Mouse (Mus musculus): ENCODE measurements around the gene Chd9. TPM values are rescaled to one million over a fixed set of nuclear protein-coding genes. Genes with fewer than 3 reads are reported as not detected.

Gene Chd9
- polyA plus RNA-seq (2015; fragmentation: Nextera tagmentation; extraction: Ambion mirVana): 93.7 and 97.7 TPM in 2 replicates

- Histone ChIP-seq H3K9me3 (ENCODE audit: control insufficient read depth, low read length) (no peaks in the 10 kb centered on the region), H3K27me3 (replicated peaks; ENCODE audit: control insufficient read depth, insufficient read depth, low read length) (no peaks in the 10 kb centered on the region), H3K36me3 (ENCODE audit: control insufficient read depth, insufficient read depth) (no peaks in the 10 kb centered on the region), H3K9ac (replicated peaks; ENCODE audit: low read depth, low read length) (peak within 1 kb of the TSS; percentile 66), H3K4me3 (replicated peaks; ENCODE audit: low read length) (peak within 1 kb of the TSS; percentile 53), H3K4me2 (ENCODE audit: low read length) (peak within 1 kb of the TSS; percentile 78), H3K4me1 (replicated peaks; ENCODE audit: control insufficient read depth, insufficient read depth, low read length) (peaks cover 17% of the 10 kb centered on the region), H3K27ac (ENCODE audit: low read length) (peak within 1 kb of the TSS; percentile 70)
- WGBS: under 1% methylated on average over 37 of the region's 39 CpGs
- ATAC-seq: peak; percentile 97
These were observed at the start of gene Chd9 for GRCm38 (mm10) chr8:90828181-90828986. Gene Chd9, plus strand, starts transcription at chr8:90828352.

- Histone ChIP-seq H3K27me3 (replicated peaks; ENCODE audit: control insufficient read depth, insufficient read depth, low read length) (0 out of 2 replicates have a peak, but pooled peaks cover 2% of the 10 kb centered on the region), H3K27ac (ENCODE audit: low read length) (no peak overlapping the region), H3K4me2 (ENCODE audit: low read length) (no peak overlapping the region), H3K4me1 (replicated peaks; ENCODE audit: control insufficient read depth, insufficient read depth, low read length) (no peaks in the 10 kb centered on the region), H3K36me3 (ENCODE audit: control insufficient read depth, insufficient read depth) (no peaks in the 10 kb centered on the region), H3K9me3 (ENCODE audit: control insufficient read depth, low read length) (no peaks in the 10 kb centered on the region), H3K9ac (replicated peaks; ENCODE audit: low read depth, low read length) (no peak overlapping the region), H3K4me3 (replicated peaks; ENCODE audit: low read length) (no peak overlapping the region)
- WGBS: 97% methylated on average over 1 of the region's 1 CpGs
- no peak for ATAC-seq
These were observed 36.5 kb upstream of the Chd9 start for GRCm38 (mm10) chr8:90791616-90792015.

GRCm38 (mm10) chr8:90793710-90794109, 34.4 kb upstream of the Chd9 start:
- ATAC-seq: peak; percentile 71
- Histone ChIP-seq H3K4me1 (replicated peaks; ENCODE audit: control insufficient read depth, insufficient read depth, low read length) (no peaks in the 10 kb centered on the region), H3K27me3 (replicated peaks; ENCODE audit: control insufficient read depth, insufficient read depth, low read length) (0 out of 2 replicates have a peak, but pooled peaks cover 2% of the 10 kb centered on the region), H3K9ac (replicated peaks; ENCODE audit: low read depth, low read length) (no peak overlapping the region), H3K4me2 (ENCODE audit: low read length) (no peak overlapping the region), H3K27ac (ENCODE audit: low read length) (no peak overlapping the region), H3K36me3 (ENCODE audit: control insufficient read depth, insufficient read depth) (no peaks in the 10 kb centered on the region), H3K4me3 (replicated peaks; ENCODE audit: low read length) (no peak overlapping the region), H3K9me3 (ENCODE audit: control insufficient read depth, low read length) (no peaks in the 10 kb centered on the region)
- under 1% methylated on average over 3 of the region's 3 CpGs for WGBS

GRCm38 (mm10) chr8:90794990-90795861, 32.9 kb upstream of the Chd9 start:
- no peaks in the 10 kb centered on the region for H3K36me3 ChIP-seq (ENCODE audit: control insufficient read depth, insufficient read depth)
- 0 out of 2 replicates have a peak, but pooled peaks cover 2% of the 10 kb centered on the region for H3K27me3 ChIP-seq (replicated peaks; ENCODE audit: control insufficient read depth, insufficient read depth, low read length)
- no peaks in the 10 kb centered on the region for H3K4me1 ChIP-seq (replicated peaks; ENCODE audit: control insufficient read depth, insufficient read depth, low read length)
- H3K4me3 ChIP-seq (replicated peaks; ENCODE audit: low read length): 0 out of 2 replicates have a peak overlapping the region, but pooled peaks have one; percentile 7
- peak; percentile 45 for ATAC-seq
- H3K4me2 ChIP-seq (ENCODE audit: low read length): peak overlapping the region; percentile 33
- no peak overlapping the region for H3K27ac ChIP-seq (ENCODE audit: low read length)
- no peak overlapping the region for H3K9ac ChIP-seq (replicated peaks; ENCODE audit: low read depth, low read length)
- 8% methylated on average over 12 of the region's 12 CpGs for WGBS
- H3K9me3 ChIP-seq (ENCODE audit: control insufficient read depth, low read length): no peaks in the 10 kb centered on the region

GRCm38 (mm10) chr8:90799473-90799872, 28.7 kb upstream of the Chd9 start:
- Histone ChIP-seq H3K4me1 (replicated peaks; ENCODE audit: control insufficient read depth, insufficient read depth, low read length) (no peaks in the 10 kb centered on the region), H3K9ac (replicated peaks; ENCODE audit: low read depth, low read length) (no peak overlapping the region), H3K27me3 (replicated peaks; ENCODE audit: control insufficient read depth, insufficient read depth, low read length) (no peaks in the 10 kb centered on the region), H3K27ac (ENCODE audit: low read length) (no peak overlapping the region), H3K9me3 (ENCODE audit: control insufficient read depth, low read length) (no peaks in the 10 kb centered on the region), H3K4me3 (replicated peaks; ENCODE audit: low read length) (no peak overlapping the region), H3K36me3 (ENCODE audit: control insufficient read depth, insufficient read depth) (no peaks in the 10 kb centered on the region), H3K4me2 (ENCODE audit: low read length) (no peak overlapping the region)
- whole genome bisulfite sequencing: 84% methylated on average over 5 of the region's 5 CpGs
- no peak for ATAC-seq

GRCm38 (mm10) chr8:90813602-90814320, 14.4 kb upstream of the Chd9 start:
- Histone ChIP-seq H3K9ac (replicated peaks; ENCODE audit: low read depth, low read length) (no peak overlapping the region), H3K27ac (ENCODE audit: low read length) (no peak overlapping the region), H3K4me1 (replicated peaks; ENCODE audit: control insufficient read depth, insufficient read depth, low read length) (peaks cover 11% of the 10 kb centered on the region), H3K4me3 (replicated peaks; ENCODE audit: low read length) (no peak overlapping the region), H3K4me2 (ENCODE audit: low read length) (no peak overlapping the region), H3K27me3 (replicated peaks; ENCODE audit: control insufficient read depth, insufficient read depth, low read length) (no peaks in the 10 kb centered on the region), H3K36me3 (ENCODE audit: control insufficient read depth, insufficient read depth) (no peaks in the 10 kb centered on the region), H3K9me3 (ENCODE audit: control insufficient read depth, low read length) (no peaks in the 10 kb centered on the region)
- no peak for ATAC-seq
- 86% methylated on average over 10 of the region's 10 CpGs for WGBS

- Histone ChIP-seq H3K4me2 (ENCODE audit: low read length) (peak overlapping the region; percentile 5), H3K9ac (replicated peaks; ENCODE audit: low read depth, low read length) (no peak overlapping the region), H3K9me3 (ENCODE audit: control insufficient read depth, low read length) (no peaks in the 10 kb centered on the region), H3K27ac (ENCODE audit: low read length) (no peak overlapping the region), H3K27me3 (replicated peaks; ENCODE audit: control insufficient read depth, insufficient read depth, low read length) (no peaks in the 10 kb centered on the region), H3K36me3 (ENCODE audit: control insufficient read depth, insufficient read depth) (no peaks in the 10 kb centered on the region), H3K4me3 (replicated peaks; ENCODE audit: low read length) (no peak overlapping the region), H3K4me1 (replicated peaks; ENCODE audit: control insufficient read depth, insufficient read depth, low read length) (peaks cover 11% of the 10 kb centered on the region)
- no peak for ATAC-seq
- 48% methylated on average over 23 of the region's 23 CpGs for WGBS
These were observed 11.9 kb upstream of the Chd9 start for GRCm38 (mm10) chr8:90816061-90816882.

GRCm38 (mm10) chr8:90817293-90817692, 10.9 kb upstream of the Chd9 start, which contains the start of gene Gm19935:
Gene Gm19935, minus strand, starts transcription at chr8:90817393.
- H3K27me3 ChIP-seq (replicated peaks; ENCODE audit: control insufficient read depth, insufficient read depth, low read length): no peaks in the 10 kb centered on the region
- H3K27ac ChIP-seq (ENCODE audit: low read length): no peak within 1 kb of the TSS
- peak within 1 kb of the TSS; percentile 5 for H3K4me2 ChIP-seq (ENCODE audit: low read length)
- no peak for ATAC-seq
- peaks cover 11% of the 10 kb centered on the region for H3K4me1 ChIP-seq (replicated peaks; ENCODE audit: control insufficient read depth, insufficient read depth, low read length)
- no peak within 1 kb of the TSS for H3K9ac ChIP-seq (replicated peaks; ENCODE audit: low read depth, low read length)
- H3K4me3 ChIP-seq (replicated peaks; ENCODE audit: low read length): no peak within 1 kb of the TSS
- no peaks in the 10 kb centered on the region for H3K9me3 ChIP-seq (ENCODE audit: control insufficient read depth, low read length)
- H3K36me3 ChIP-seq (ENCODE audit: control insufficient read depth, insufficient read depth): no peaks in the 10 kb centered on the region
- 87% methylated on average over 2 of the region's 2 CpGs for WGBS

Measured in forebrain, embryonic 16.5 days (tissue).